Mouse (Mus musculus): ENCODE data around the gene Nme2. TPM values are rescaled to one million over a fixed set of nuclear protein-coding genes. Genes with fewer than 3 reads are reported as not detected.

Gene Nme2
- polyA plus RNA-seq, 1 experiment from 2014 or later = 262 TPM

GRCm38 (mm10) chr11:93963013-93963412, 7.0 kb upstream of the Nme2 start:
- H3K4me3 ChIP-seq (replicated peaks) = no peak overlapping the region
- no peak overlapping the region for H3K27ac ChIP-seq
- H3K9ac ChIP-seq = no peak overlapping the region
- H3K27me3 ChIP-seq = no peaks in the 10 kb centered on the region
- no peaks in the 10 kb centered on the region for H3K9me3 ChIP-seq (replicated peaks)
- peaks cover 10% of the 10 kb centered on the region for H3K4me1 ChIP-seq
- 91% methylated on average over 4 of the region's 4 CpGs for WGBS
- H3K36me3 ChIP-seq = peaks cover 80% of the 10 kb centered on the region
- ATAC-seq (replicated peaks; ENCODE audit: low FRiP score) = no peak
- no peak overlapping the region for H3K4me2 ChIP-seq

DNA sequence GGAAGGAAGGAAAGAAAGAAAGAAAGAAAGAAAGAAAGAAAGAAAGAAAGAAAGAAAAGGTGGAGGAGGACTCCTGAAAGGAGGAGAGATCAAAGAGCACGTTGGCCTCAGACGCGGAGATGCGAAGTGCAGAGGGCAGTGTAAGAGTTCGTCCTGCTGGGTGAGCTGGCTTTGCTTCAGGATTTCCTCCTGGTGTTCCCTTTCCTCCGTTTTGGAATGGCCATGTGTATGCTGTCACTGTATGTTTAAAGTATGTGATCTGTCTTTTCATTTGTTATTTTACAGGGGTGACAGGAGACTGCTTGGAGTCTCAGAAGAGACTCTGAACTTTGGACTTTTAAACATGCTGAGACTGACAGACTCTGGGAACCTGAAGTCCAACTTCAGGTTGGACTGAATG, 5.4 kb upstream of the Nme2 start:
- ATAC-seq (replicated peaks; ENCODE audit: low FRiP score) = no peak
- no peak overlapping the region; the same call in 1 of the 2 replicates for H3K27ac ChIP-seq
- H3K9me3 ChIP-seq (replicated peaks) = no peaks in the 10 kb centered on the region
- no peak overlapping the region for H3K4me3 ChIP-seq (replicated peaks)
- H3K4me1 ChIP-seq = peaks cover 5% of the 10 kb centered on the region
- peaks cover 87% of the 10 kb centered on the region for H3K36me3 ChIP-seq
- no peak overlapping the region for H3K4me2 ChIP-seq
- H3K9ac ChIP-seq = no peak overlapping the region
- H3K27me3 ChIP-seq = no peaks in the 10 kb centered on the region
- 90% methylated on average over 6 of the region's 6 CpGs for WGBS

DNA sequence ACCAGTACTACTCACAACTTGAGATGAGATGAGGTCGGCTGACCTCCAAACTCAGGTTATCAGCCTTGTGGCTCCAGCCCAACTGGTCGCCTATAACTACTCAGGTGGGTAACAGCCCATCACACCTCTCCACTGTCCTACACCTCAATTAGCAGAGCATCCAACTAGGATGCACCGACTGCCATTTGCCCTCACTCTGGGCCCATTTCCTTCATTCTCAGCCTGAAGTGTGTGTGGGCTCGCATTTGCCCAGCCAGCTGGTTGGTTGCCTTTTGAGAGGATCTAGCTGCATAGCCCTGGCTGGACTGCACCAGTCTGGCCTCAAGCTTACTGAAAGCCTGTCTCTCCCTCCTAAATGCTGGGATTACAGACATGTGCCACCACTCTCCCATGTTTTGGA, 1.7 kb upstream of the Nme2 start:
- Histone ChIP-seq H3K36me3 (peaks cover 67% of the 10 kb centered on the region), H3K4me3 (replicated peaks) (no peak overlapping the region), H3K27me3 (no peaks in the 10 kb centered on the region), H3K9ac (no peak overlapping the region), H3K4me1 (peaks cover 30% of the 10 kb centered on the region), H3K27ac (no peak overlapping the region), H3K4me2 (no peak overlapping the region), H3K9me3 (replicated peaks) (no peaks in the 10 kb centered on the region)
- WGBS = 65% methylated on average over 4 of the region's 4 CpGs
- no peak for ATAC-seq (replicated peaks; ENCODE audit: low FRiP score)

- Histone ChIP-seq H3K36me3 (peaks cover 66% of the 10 kb centered on the region), H3K27me3 (no peaks in the 10 kb centered on the region)
- 85% methylated on average over 2 of the region's 2 CpGs for WGBS
These were observed 1.0 kb upstream of the Nme2 start for GRCm38 (mm10) chr11:93957031-93957555.

GRCm38 (mm10) chr11:93955256-93956150, 556 bp downstream of the Nme2 start:
- peak; percentile 98 for ATAC-seq (replicated peaks; ENCODE audit: low FRiP score)
- under 1% methylated on average over 67 of the region's 67 CpGs for WGBS
- Histone ChIP-seq H3K27ac (peak overlapping the region; percentile 95), H3K9me3 (replicated peaks) (no peaks in the 10 kb centered on the region), H3K4me2 (peak overlapping the region; percentile 87), H3K9ac (peak overlapping the region; percentile 71), H3K27me3 (no peaks in the 10 kb centered on the region), H3K4me3 (replicated peaks) (peak overlapping the region; percentile 72), H3K36me3 (peaks cover 68% of the 10 kb centered on the region), H3K4me1 (peaks cover 40% of the 10 kb centered on the region)

More at GRCm38 (mm10) chr11:93957031-93957555, 1.0 kb upstream of the Nme2 start:
- Histone ChIP-seq H3K4me2 (no peak overlapping the region), H3K9ac (no peak overlapping the region), H3K9me3 (replicated peaks) (no peaks in the 10 kb centered on the region), H3K4me1 (peaks cover 37% of the 10 kb centered on the region), H3K4me3 (replicated peaks) (no peak overlapping the region), H3K27ac (no peak overlapping the region)
- no peak for ATAC-seq (replicated peaks; ENCODE audit: low FRiP score)

DNA sequence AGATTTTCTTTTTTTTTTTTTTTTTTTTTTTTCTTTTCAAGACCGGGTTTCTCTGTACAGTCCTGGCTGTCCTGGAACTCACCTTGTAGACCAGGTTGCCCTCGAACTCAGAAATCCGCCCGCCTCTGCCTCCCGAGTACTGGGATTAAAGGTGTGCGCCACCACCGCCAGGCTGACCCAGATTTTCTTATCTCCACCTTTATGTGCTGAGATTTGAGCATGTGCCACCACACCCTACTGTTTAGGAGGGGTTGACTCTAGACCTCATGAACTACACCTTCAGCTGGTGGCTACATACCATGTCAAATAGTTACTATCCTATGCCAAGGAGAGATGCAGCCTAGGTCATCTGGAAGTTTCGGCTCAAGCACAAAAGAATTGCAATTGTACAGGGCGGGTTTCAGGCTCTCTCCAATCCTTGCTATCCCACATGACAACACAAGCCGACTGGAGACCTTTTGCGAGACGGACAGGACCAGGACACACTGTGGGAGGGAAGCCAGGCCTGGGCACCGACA, 1.3 kb downstream of the Nme2 start:
- WGBS = 38% methylated on average over 13 of the region's 13 CpGs
- no peak for ATAC-seq (replicated peaks; ENCODE audit: low FRiP score)
- peaks cover 40% of the 10 kb centered on the region for H3K4me1 ChIP-seq
- H3K9me3 ChIP-seq (replicated peaks) = no peaks in the 10 kb centered on the region
- H3K27me3 ChIP-seq = no peaks in the 10 kb centered on the region
- H3K36me3 ChIP-seq = peaks cover 68% of the 10 kb centered on the region
- H3K4me3 ChIP-seq (replicated peaks) = peak overlapping the region; percentile 72
- peak overlapping the region; percentile 71 for H3K9ac ChIP-seq
- peak overlapping the region; percentile 95 for H3K27ac ChIP-seq
- peak overlapping the region; percentile 87 for H3K4me2 ChIP-seq

DNA sequence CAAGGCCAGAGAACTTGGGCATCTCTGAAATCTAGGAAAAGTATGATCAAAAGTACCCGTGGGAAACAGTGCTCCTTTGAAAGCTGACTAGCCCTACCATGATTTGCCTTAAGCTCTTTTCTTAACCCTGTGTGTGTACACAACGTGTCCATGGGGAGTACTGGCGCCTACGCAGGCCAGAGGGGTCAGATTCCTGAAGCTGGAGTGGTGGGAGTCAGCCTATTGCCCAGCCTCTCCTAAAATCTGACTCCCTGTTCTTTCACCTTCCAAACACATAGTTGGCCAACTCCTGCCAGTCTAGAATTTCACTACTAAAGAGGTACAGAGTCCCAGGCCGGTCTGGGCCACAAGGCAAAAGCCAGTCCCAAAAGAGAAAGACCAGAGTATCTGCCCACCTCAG, 3.7 kb downstream of the Nme2 start:
- ATAC-seq (replicated peaks; ENCODE audit: low FRiP score) = no peak
- H3K36me3 ChIP-seq = peaks cover 64% of the 10 kb centered on the region

GRCm38 (mm10) chr11:93950045-93950444, 6.0 kb downstream of the Nme2 start:
- H3K4me1 ChIP-seq = peaks cover 35% of the 10 kb centered on the region
- no peak for ATAC-seq (replicated peaks; ENCODE audit: low FRiP score)
- H3K9me3 ChIP-seq (replicated peaks) = no peaks in the 10 kb centered on the region
- H3K4me3 ChIP-seq (replicated peaks) = no peak overlapping the region
- H3K4me2 ChIP-seq = no peak overlapping the region
- H3K27ac ChIP-seq = no peak overlapping the region
- H3K9ac ChIP-seq = no peak overlapping the region
- H3K36me3 ChIP-seq = peaks cover 63% of the 10 kb centered on the region
- WGBS = 97% methylated on average over 1 of the region's 1 CpGs
- H3K27me3 ChIP-seq = no peaks in the 10 kb centered on the region

More for the DNA sequence above, 3.7 kb downstream of the Nme2 start:
- 35% methylated on average over 5 of the region's 5 CpGs for WGBS
- peak overlapping the region; percentile 35 for H3K4me2 ChIP-seq
- H3K9ac ChIP-seq = no peak overlapping the region
- peak overlapping the region; percentile 5; the same call in 1 of the 2 replicates for H3K4me3 ChIP-seq (replicated peaks)
- peaks cover 41% of the 10 kb centered on the region for H3K4me1 ChIP-seq
- H3K27ac ChIP-seq = peak overlapping the region; percentile 37; the same call in 1 of the 2 replicates
- no peaks in the 10 kb centered on the region for H3K9me3 ChIP-seq (replicated peaks)
- H3K27me3 ChIP-seq = no peaks in the 10 kb centered on the region

GRCm38 (mm10) chr11:93948887-93949567, 7.0 kb downstream of the Nme2 start:
- Histone ChIP-seq H3K4me3 (replicated peaks) (no peak overlapping the region), H3K27me3 (no peaks in the 10 kb centered on the region), H3K27ac (no peak overlapping the region), H3K9me3 (replicated peaks) (no peaks in the 10 kb centered on the region), H3K36me3 (peaks cover 62% of the 10 kb centered on the region), H3K4me2 (no peak overlapping the region), H3K9ac (no peak overlapping the region), H3K4me1 (peaks cover 28% of the 10 kb centered on the region)
- 82% methylated on average over 9 of the region's 9 CpGs for WGBS
- ATAC-seq (replicated peaks; ENCODE audit: low FRiP score) = no peak

DNA sequence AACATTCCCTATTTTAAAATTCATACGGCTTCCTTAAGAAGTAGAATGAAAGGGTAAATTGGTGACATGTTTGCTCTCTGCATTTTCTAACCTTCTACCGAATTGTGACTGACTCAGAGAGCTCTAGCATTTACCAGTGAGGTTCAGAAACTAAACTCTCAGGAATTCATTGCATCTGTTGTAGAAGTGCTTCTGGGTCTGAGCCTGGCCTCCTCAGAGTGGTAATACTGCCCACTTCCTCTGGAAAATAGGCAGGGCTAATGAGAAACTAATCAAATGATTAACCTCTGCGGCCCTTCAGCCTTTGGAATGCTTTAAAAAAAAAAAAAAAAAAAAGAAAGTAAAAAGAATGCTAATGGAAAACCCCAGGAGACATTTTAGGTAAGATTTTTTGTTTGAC, 11.1 kb downstream of the Nme2 start:
- no peak for ATAC-seq (replicated peaks; ENCODE audit: low FRiP score)
- Histone ChIP-seq H3K36me3 (peaks cover 40% of the 10 kb centered on the region), H3K4me2 (no peak overlapping the region), H3K9ac (no peak overlapping the region), H3K27ac (no peak overlapping the region), H3K4me1 (0 out of 2 replicates have a peak, but pooled peaks cover 5% of the 10 kb centered on the region), H3K27me3 (no peaks in the 10 kb centered on the region), H3K4me3 (replicated peaks) (no peak overlapping the region), H3K9me3 (replicated peaks) (no peaks in the 10 kb centered on the region)
- WGBS = 60% methylated on average over 3 of the region's 3 CpGs

DNA sequence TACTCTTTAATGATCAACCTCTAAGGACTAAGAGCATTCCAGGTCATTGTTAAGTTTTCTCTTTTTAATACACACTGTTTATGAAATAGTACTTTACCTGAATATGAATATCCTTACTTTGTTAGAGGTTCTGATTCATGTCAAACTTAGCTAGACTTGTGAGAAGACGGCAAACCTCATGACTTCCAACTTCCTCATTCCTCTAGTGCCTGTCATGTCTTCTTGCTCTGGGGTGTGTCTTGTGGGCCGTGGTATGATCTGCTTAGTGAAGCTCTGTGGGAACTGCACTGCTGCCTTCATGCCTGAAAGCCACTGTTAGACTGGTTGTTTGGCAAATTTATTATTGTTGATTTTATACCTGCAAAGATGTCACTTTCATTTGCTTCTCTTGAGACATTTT, 15.2 kb downstream of the Nme2 start:
- Histone ChIP-seq H3K4me3 (replicated peaks) (no peak overlapping the region), H3K4me1 (no peaks in the 10 kb centered on the region), H3K9me3 (replicated peaks) (no peaks in the 10 kb centered on the region), H3K27me3 (no peaks in the 10 kb centered on the region), H3K27ac (no peak overlapping the region), H3K4me2 (no peak overlapping the region), H3K9ac (no peak overlapping the region), H3K36me3 (peaks cover 54% of the 10 kb centered on the region)
- WGBS = 83% methylated on average over 2 of the region's 2 CpGs
- no peak for ATAC-seq (replicated peaks; ENCODE audit: low FRiP score)

- no peak overlapping the region for H3K27ac ChIP-seq
- no peak overlapping the region for H3K4me2 ChIP-seq
- H3K4me1 ChIP-seq = no peaks in the 10 kb centered on the region
- no peak overlapping the region for H3K4me3 ChIP-seq (replicated peaks)
- no peak overlapping the region for H3K9ac ChIP-seq
- no peaks in the 10 kb centered on the region for H3K9me3 ChIP-seq (replicated peaks)
- H3K27me3 ChIP-seq = no peaks in the 10 kb centered on the region
- peaks cover 82% of the 10 kb centered on the region for H3K36me3 ChIP-seq
- no peak for ATAC-seq (replicated peaks; ENCODE audit: low FRiP score)
These were observed 27.0 kb downstream of the Nme2 start for GRCm38 (mm10) chr11:93929106-93929505.
